Mouse (Mus musculus): ENCODE measurements at regions not wholly inside any gene's neighbourhood (a gene's known extent, or its start where the extent isn't known, plus 50 kb on each side); places are given as distances from the start of the nearest gene placed in this dataset.

DNA sequence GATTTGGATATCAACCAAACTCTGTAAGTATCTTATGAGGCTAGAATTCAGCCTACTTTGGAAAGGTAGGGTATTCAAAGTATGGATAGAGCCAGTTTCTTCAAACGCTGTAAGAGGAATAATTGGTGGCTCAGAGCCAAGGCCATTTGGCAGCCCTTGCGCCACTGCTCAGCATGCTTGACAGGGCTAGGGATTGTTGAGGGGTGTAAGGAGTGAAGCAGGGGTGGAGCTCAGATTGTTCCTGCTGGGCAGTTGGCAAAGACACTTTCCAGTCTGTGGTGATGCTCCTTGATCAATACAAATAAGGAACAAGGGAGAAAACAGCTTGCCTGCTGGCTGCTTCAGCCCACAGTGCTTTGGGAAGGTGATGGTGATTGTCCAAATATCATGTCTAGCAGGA lies 181.9 kb downstream of the Kcna5 start:
- TF ChIP-seq POLR2A (IDR thresholded peaks at IDR 0.05; ENCODE audit: extremely low read depth, insufficient read depth, low read length) (no peak), CTCF (IDR thresholded peaks at IDR 0.05; ENCODE audit: extremely low read depth, insufficient read depth, low read length) (no peak)
